Mouse (Mus musculus) heart, embryonic 12.5 days (tissue): ENCODE results near the gene Ppm1l. TPM values are rescaled to one million over a fixed set of nuclear protein-coding genes. Genes with fewer than 3 reads are reported as not detected.

Experiments used
- ATAC-seq: fragments of 200-750 bp; cut with Nextera tagmentation; 2 replicates; pipeline ENCODE4 v1.8.0; 2017; ENCODE audit warnings: moderate TSS enrichment, moderate library complexity; ENCODE audit not compliant: insufficient number of reproducible peaks, low FRiP score
- H3K27ac ChIP-seq: fragments of 300-500 bp; sonication (generic); 2 replicates; pipeline ENCODE4 v1.5.1; 2016; ENCODE audit warnings: mild to moderate bottlenecking, moderate library complexity; ENCODE audit not compliant: poor library complexity, severe bottlenecking
- H3K27me3 ChIP-seq: fragments of 300-500 bp; sonication (generic); replicated peaks from 2 replicates; pipeline ENCODE4 v1.6.1; 2016; ENCODE audit warnings: mild to moderate bottlenecking, moderate library complexity
- H3K36me3 ChIP-seq: fragments of 300-500 bp; sonication (generic); 2 replicates; pipeline ENCODE4 v1.6.1; 2016; ENCODE audit warnings: mild to moderate bottlenecking, moderate library complexity
- H3K4me1 ChIP-seq: fragments of 300-500 bp; sonication (generic); replicated peaks from 2 replicates; pipeline ENCODE4 v1.6.1; 2016; ENCODE audit warnings: mild to moderate bottlenecking
- H3K4me2 ChIP-seq: fragments of 300-500 bp; sonication (generic); 2 replicates; pipeline ENCODE4 v1.6.1; 2016; ENCODE audit warnings: mild to moderate bottlenecking, moderate library complexity
- H3K4me3 ChIP-seq: fragments of 300-500 bp; sonication (generic); 2 replicates; pipeline ENCODE4 v1.5.1; 2016; ENCODE audit warnings: mild to moderate bottlenecking
- H3K9ac ChIP-seq: fragments of 300-500 bp; sonication (generic); 2 replicates; pipeline ENCODE4 v1.6.1; 2016; ENCODE audit warnings: mild to moderate bottlenecking, moderate library complexity
- H3K9me3 ChIP-seq: fragments of 300-500 bp; sonication (generic); replicated peaks from 2 replicates; pipeline ENCODE4 v1.6.1; 2016; ENCODE audit warnings: mild to moderate bottlenecking, moderate library complexity
- WGBS: fragments of 180-500 bp; shearing (Covaris S2); methylation state at CpG from one replicate; pipeline ENCODE4 v1.1.7; 2016; 5-methylcytosine and 5-hydroxymethylcytosine counted together
- polyA plus RNA-seq: library from polyadenylated mRNA; unstranded; fragments of >200 nt; fragmentation: Nextera tagmentation; extraction: Ambion mirVana; gene quantifications from 2 replicates; pipeline ENCODE4 v1.2.1, GENCODE M21; 2016

The Ppm1l gene
- 9.8 and 11.8 TPM in 2 replicates for polyA plus RNA-seq

- Histone ChIP-seq H3K4me3 (peak within 1 kb of the TSS; percentile 81), H3K9ac (peak within 1 kb of the TSS; percentile 90), H3K36me3 (no peaks in the 10 kb centered on the region), H3K4me2 (peak within 1 kb of the TSS; percentile 94), H3K9me3 (no peaks in the 10 kb centered on the region), H3K27ac (peak within 1 kb of the TSS; percentile 78), H3K4me1 (peaks cover 15% of the 10 kb centered on the region), H3K27me3 (no peaks in the 10 kb centered on the region)
- under 1% methylated on average over 68 of the region's 80 CpGs for WGBS
- peak; percentile 98 for ATAC-seq
Measured at GRCm38 (mm10) chr3:69316391-69317195, at the start of gene Ppm1l. Ppm1l (plus strand) TSS chr3:69316861.

GRCm38 (mm10) chr3:69271812-69272211 is 44.8 kb upstream of the Ppm1l start:
- Histone ChIP-seq H3K4me1 (peaks cover 10% of the 10 kb centered on the region), H3K4me2 (no peak overlapping the region), H3K9ac (no peak overlapping the region), H3K4me3 (no peak overlapping the region), H3K9me3 (no peaks in the 10 kb centered on the region), H3K27ac (no peak overlapping the region), H3K36me3 (no peaks in the 10 kb centered on the region), H3K27me3 (no peaks in the 10 kb centered on the region)
- no peak for ATAC-seq
- WGBS, result 31% methylated on average over 7 of the region's 7 CpGs

- ATAC-seq, result no peak
- H3K36me3 ChIP-seq, result no peaks in the 10 kb centered on the region
- 80% methylated on average over 16 of the region's 16 CpGs for WGBS
Measured at GRCm38 (mm10) chr3:69274018-69274663, 42.5 kb upstream of the Ppm1l start.

GRCm38 (mm10) chr3:69274664-69275312 is 41.9 kb upstream of the Ppm1l start:
- Histone ChIP-seq H3K9ac (no peak overlapping the region), H3K4me3 (no peak overlapping the region), H3K36me3 (no peaks in the 10 kb centered on the region), H3K27ac (no peak overlapping the region), H3K4me1 (peaks cover 10% of the 10 kb centered on the region), H3K4me2 (no peak overlapping the region), H3K9me3 (no peaks in the 10 kb centered on the region), H3K27me3 (no peaks in the 10 kb centered on the region)
- 72% methylated on average over 15 of the region's 15 CpGs for WGBS
- ATAC-seq, result no peak

More at GRCm38 (mm10) chr3:69274018-69274663, 42.5 kb upstream of the Ppm1l start:
- Histone ChIP-seq H3K9me3 (no peaks in the 10 kb centered on the region), H3K27ac (no peak overlapping the region), H3K27me3 (no peaks in the 10 kb centered on the region), H3K4me3 (no peak overlapping the region), H3K4me2 (no peak overlapping the region), H3K9ac (no peak overlapping the region), H3K4me1 (peaks cover 10% of the 10 kb centered on the region)

GRCm38 (mm10) chr3:69278648-69279047 is 38.0 kb upstream of the Ppm1l start:
- no peak overlapping the region for H3K4me3 ChIP-seq
- 81% methylated on average over 6 of the region's 6 CpGs for WGBS
- no peak overlapping the region for H3K9ac ChIP-seq
- no peaks in the 10 kb centered on the region for H3K36me3 ChIP-seq
- H3K9me3 ChIP-seq, result no peaks in the 10 kb centered on the region
- ATAC-seq, result no peak
- no peaks in the 10 kb centered on the region for H3K27me3 ChIP-seq
- no peak overlapping the region for H3K4me2 ChIP-seq
- H3K4me1 ChIP-seq, result 0 out of 2 replicates have a peak, but pooled peaks cover 3% of the 10 kb centered on the region
- no peak overlapping the region for H3K27ac ChIP-seq

GRCm38 (mm10) chr3:69282406-69282805 is 34.3 kb upstream of the Ppm1l start:
- Histone ChIP-seq H3K36me3 (no peaks in the 10 kb centered on the region), H3K9me3 (no peaks in the 10 kb centered on the region), H3K4me1 (no peaks in the 10 kb centered on the region), H3K4me3 (no peak overlapping the region), H3K4me2 (no peak overlapping the region), H3K27me3 (no peaks in the 10 kb centered on the region), H3K9ac (no peak overlapping the region), H3K27ac (no peak overlapping the region)
- WGBS, result 77% methylated on average over 9 of the region's 9 CpGs
- no peak for ATAC-seq

- Histone ChIP-seq H3K4me2 (no peak overlapping the region), H3K9ac (no peak overlapping the region), H3K27ac (no peak overlapping the region), H3K36me3 (no peaks in the 10 kb centered on the region), H3K27me3 (no peaks in the 10 kb centered on the region), H3K4me1 (no peaks in the 10 kb centered on the region), H3K4me3 (no peak overlapping the region), H3K9me3 (no peaks in the 10 kb centered on the region)
- WGBS, result 63% methylated on average over 7 of the region's 7 CpGs
- no peak for ATAC-seq
Measured at GRCm38 (mm10) chr3:69283085-69283847, 33.4 kb upstream of the Ppm1l start.

GRCm38 (mm10) chr3:69289833-69290232 is 26.8 kb upstream of the Ppm1l start:
- ATAC-seq, result no peak
- Histone ChIP-seq H3K27ac (no peak overlapping the region), H3K27me3 (no peaks in the 10 kb centered on the region), H3K4me1 (peaks cover 7% of the 10 kb centered on the region; the same call in 1 of the 2 replicates), H3K36me3 (no peaks in the 10 kb centered on the region), H3K9me3 (no peaks in the 10 kb centered on the region), H3K4me3 (no peak overlapping the region), H3K9ac (peak overlapping the region; percentile 12; the same call in 1 of the 2 replicates), H3K4me2 (0 out of 2 replicates have a peak overlapping the region, but pooled peaks have one; percentile 2)
- WGBS, result 66% methylated on average over 14 of the region's 14 CpGs

GRCm38 (mm10) chr3:69290294-69290693 is 26.4 kb upstream of the Ppm1l start:
- Histone ChIP-seq H3K4me2 (0 out of 2 replicates have a peak overlapping the region, but pooled peaks have one; percentile 2), H3K27me3 (no peaks in the 10 kb centered on the region), H3K9me3 (no peaks in the 10 kb centered on the region), H3K36me3 (no peaks in the 10 kb centered on the region), H3K4me1 (peaks cover 7% of the 10 kb centered on the region; the same call in 1 of the 2 replicates), H3K27ac (no peak overlapping the region), H3K9ac (peak overlapping the region; percentile 12; the same call in 1 of the 2 replicates), H3K4me3 (no peak overlapping the region)
- ATAC-seq, result no peak; the same call in 1 of the 2 replicates
- 53% methylated on average over 7 of the region's 7 CpGs for WGBS

- Histone ChIP-seq H3K36me3 (no peaks in the 10 kb centered on the region), H3K9me3 (no peaks in the 10 kb centered on the region), H3K4me2 (no peak overlapping the region), H3K27ac (no peak overlapping the region), H3K4me3 (no peak overlapping the region), H3K27me3 (no peaks in the 10 kb centered on the region), H3K4me1 (peaks cover 7% of the 10 kb centered on the region; the same call in 1 of the 2 replicates), H3K9ac (no peak overlapping the region)
- ATAC-seq, result no peak
- 75% methylated on average over 3 of the region's 3 CpGs for WGBS
Measured at GRCm38 (mm10) chr3:69290844-69291243, 25.8 kb upstream of the Ppm1l start.
